In the genomic region with DNA sequence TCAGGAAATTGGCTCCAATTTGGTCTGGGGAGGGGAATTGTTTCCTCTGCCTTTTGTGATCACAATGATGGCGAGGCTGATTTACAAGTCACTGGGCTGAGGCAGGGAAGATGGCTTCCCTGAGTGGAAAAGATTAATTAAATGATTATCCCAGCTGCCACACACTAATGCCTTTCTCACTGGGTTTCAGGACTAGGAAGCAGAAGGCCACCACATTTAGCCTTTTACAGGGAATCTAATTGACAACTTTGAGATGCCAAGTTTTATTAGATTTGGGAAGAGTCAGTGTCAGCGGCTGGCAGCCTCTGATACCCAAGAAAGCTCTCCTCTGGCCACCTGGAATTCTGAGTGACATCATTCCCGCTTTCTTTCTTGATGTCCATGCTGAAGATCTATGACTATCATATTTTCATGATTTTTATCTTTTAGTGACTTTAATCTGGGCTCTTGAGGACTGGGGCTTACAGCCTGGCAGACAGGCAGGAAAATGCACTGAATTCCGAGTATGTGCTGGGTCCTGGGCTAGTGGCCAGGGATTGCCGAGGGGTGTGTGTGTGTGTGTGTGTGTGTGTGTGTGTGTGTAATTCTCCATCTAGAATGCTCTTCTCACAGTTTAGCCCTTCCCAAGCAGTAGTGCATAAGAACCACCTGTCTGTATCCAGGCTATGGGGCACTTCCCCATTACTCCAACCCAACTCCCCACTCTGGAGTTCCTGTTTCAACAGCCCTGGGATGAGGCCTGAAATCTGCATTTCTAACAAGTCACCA, we compare ENCODE assay signal across 11 mouse cellular contexts.
DNase-seq lines count a peak whose midpoint lies in the region; ATAC-seq and TF ChIP-seq lines count a peak whose summit lies in the region.
"Had no signal": no experiment of that assay in that cellular context is flagged by ENCODE, and none has a peak within 500 bp of the region (broad histone marks: within the 10 kb centered on the region; RNA-seq: fewer than 3 reads in every experiment).

No protein-coding gene starts in this region.

- TF ChIP-seq POLR2A in lung, adult 2 months (IDR thresholded peaks at IDR 0.05; ENCODE audit: borderline replicate concordance, extremely low read depth, low read depth, low read length): no peak

- no peak overlapping the region for H3K27ac ChIP-seq in lung, embryonic 16.5 days (ENCODE audit: low read length)
- peak overlapping the region; percentile 75 for H3K27ac ChIP-seq in hindbrain, embryonic 14.5 days
- peak overlapping the region; percentile 22 for H3K27ac ChIP-seq in neural tube, embryonic 14.5 days (ENCODE audit: low read depth, low read length)
- H3K27ac ChIP-seq in kidney, embryonic 14.5 days (ENCODE audit: low read depth, low read length): no peak overlapping the region

- 55% methylated on average over 5 of the region's 5 CpGs for WGBS in lung, embryonic 16.5 days
- 66% methylated on average over 5 of the region's 5 CpGs for WGBS in lung, adult 2 months
- 31% methylated on average over 5 of the region's 5 CpGs for WGBS in hindbrain, embryonic 14.5 days
- 17% methylated on average over 5 of the region's 5 CpGs for WGBS in neural tube, embryonic 14.5 days
- WGBS in kidney, embryonic 14.5 days: 50% methylated on average over 5 of the region's 5 CpGs

- H3K4me1 ChIP-seq in lung, embryonic 16.5 days (replicated peaks; ENCODE audit: control insufficient read depth, insufficient read depth, low read length): peaks cover 17% of the 10 kb centered on the region
- peaks cover 11% of the 10 kb centered on the region; the same call in 1 of the 2 replicates for H3K4me1 ChIP-seq in lung, adult 2 months (ENCODE audit: control insufficient read depth, insufficient read depth, low read length)
- H3K4me1 ChIP-seq in hindbrain, embryonic 14.5 days (replicated peaks; ENCODE audit: control insufficient read depth, insufficient read depth, low read length): peaks cover 29% of the 10 kb centered on the region
- H3K4me1 ChIP-seq in neural tube, embryonic 14.5 days (ENCODE audit: control insufficient read depth, insufficient read depth, low read length): peaks cover 36% of the 10 kb centered on the region
- peaks cover 16% of the 10 kb centered on the region for H3K4me1 ChIP-seq in kidney, embryonic 14.5 days (ENCODE audit: control insufficient read depth, insufficient read depth, low read length)

- TF ChIP-seq CTCF in lung, adult 2 months (IDR thresholded peaks at IDR 0.05; ENCODE audit: insufficient read depth, low read length): no peak

- 0 out of 2 replicates have a peak, but pooled peaks have one; percentile 12 for ATAC-seq in lung, embryonic 16.5 days (ENCODE audit: low read depth)
- 0 out of 2 replicates have a peak, but pooled peaks have one; percentile 38 for ATAC-seq in hindbrain, embryonic 14.5 days (ENCODE audit: low FRiP score)
- peak; percentile 44 for ATAC-seq in neural tube, embryonic 14.5 days (ENCODE audit: low read depth)
- no peak for ATAC-seq in kidney, embryonic 14.5 days (ENCODE audit: low FRiP score, low TSS enrichment)

- H3K36me3 ChIP-seq in lung, embryonic 16.5 days (ENCODE audit: control insufficient read depth, insufficient read depth, low read length): no peaks in the 10 kb centered on the region
- H3K36me3 ChIP-seq in hindbrain, embryonic 14.5 days (replicated peaks; ENCODE audit: control insufficient read depth, insufficient read depth): no peaks in the 10 kb centered on the region
- H3K36me3 ChIP-seq in neural tube, embryonic 14.5 days (ENCODE audit: control insufficient read depth, insufficient read depth, low read length): no peaks in the 10 kb centered on the region
- H3K36me3 ChIP-seq in kidney, embryonic 14.5 days (ENCODE audit: control insufficient read depth, insufficient read depth, low read length): no peaks in the 10 kb centered on the region
- H3K36me3 ChIP-seq: stomach, embryonic 15.5 days had no signal

- H3K4me2 ChIP-seq in lung, embryonic 16.5 days (ENCODE audit: low read depth, low read length): no peak overlapping the region
- no peak overlapping the region for H3K4me2 ChIP-seq in hindbrain, embryonic 14.5 days (replicated peaks)
- no peak overlapping the region for H3K4me2 ChIP-seq in neural tube, embryonic 14.5 days (ENCODE audit: low read depth, low read length)
- H3K4me2 ChIP-seq in kidney, embryonic 14.5 days (replicated peaks; ENCODE audit: low read depth, low read length): no peak overlapping the region
- H3K4me2 ChIP-seq: stomach, embryonic 15.5 days had no signal

- H3K9ac ChIP-seq in lung, embryonic 16.5 days (ENCODE audit: low read length): no peak overlapping the region
- no peak overlapping the region for H3K9ac ChIP-seq in hindbrain, embryonic 14.5 days
- H3K9ac ChIP-seq in neural tube, embryonic 14.5 days (replicated peaks; ENCODE audit: low read depth, low read length): no peak overlapping the region
- no peak overlapping the region for H3K9ac ChIP-seq in kidney, embryonic 14.5 days (ENCODE audit: low read depth, low read length)
- H3K9ac ChIP-seq: stomach, embryonic 15.5 days had no signal

- no peak overlapping the region for H3K4me3 ChIP-seq in lung, embryonic 16.5 days (ENCODE audit: low read length)
- H3K4me3 ChIP-seq in lung, adult 2 months (replicated peaks; ENCODE audit: extremely low read depth, low read depth, low read length): no peak overlapping the region
- no peak overlapping the region for H3K4me3 ChIP-seq in hindbrain, embryonic 14.5 days (replicated peaks; ENCODE audit: low read length)
- H3K4me3 ChIP-seq in neural tube, embryonic 14.5 days (ENCODE audit: low read depth, low read length): no peak overlapping the region
- no peak overlapping the region for H3K4me3 ChIP-seq in kidney, embryonic 14.5 days (ENCODE audit: low read length)
- H3K4me3 ChIP-seq: stomach, embryonic 15.5 days had no signal

- no peaks in the 10 kb centered on the region for H3K9me3 ChIP-seq in lung, embryonic 16.5 days (ENCODE audit: control insufficient read depth, low read length)
- no peaks in the 10 kb centered on the region for H3K9me3 ChIP-seq in hindbrain, embryonic 14.5 days (ENCODE audit: control insufficient read depth, low read length)
- H3K9me3 ChIP-seq in neural tube, embryonic 14.5 days (ENCODE audit: control insufficient read depth, low read length): no peaks in the 10 kb centered on the region
- H3K9me3 ChIP-seq in kidney, embryonic 14.5 days (ENCODE audit: control insufficient read depth, low read length): no peaks in the 10 kb centered on the region
- H3K9me3 ChIP-seq: stomach, embryonic 15.5 days had no signal

- H3K27me3 ChIP-seq in lung, embryonic 16.5 days (ENCODE audit: control insufficient read depth, insufficient read depth, low read depth, low read length): no peaks in the 10 kb centered on the region
- no peaks in the 10 kb centered on the region for H3K27me3 ChIP-seq in hindbrain, embryonic 14.5 days (ENCODE audit: control insufficient read depth, insufficient read depth, low read length)
- H3K27me3 ChIP-seq in neural tube, embryonic 14.5 days (ENCODE audit: control insufficient read depth, insufficient read depth, low read length): no peaks in the 10 kb centered on the region
- H3K27me3 ChIP-seq in kidney, embryonic 14.5 days (ENCODE audit: control insufficient read depth, insufficient read depth, low read length): no peaks in the 10 kb centered on the region
- H3K27me3 ChIP-seq: stomach, embryonic 15.5 days had no signal

- DNase-seq in cerebellum, postnatal 10 days: peak; percentile 70 to 78
- no peak for DNase-seq in cerebellum, adult 8-10 months
- DNase-seq in lung, adult 2 months: no peak
- DNase-seq in hindbrain, embryonic 14.5 days (ENCODE audit: low spot score): peak; percentile 38
- DNase-seq in spleen, adult 18-20 months: no peak
- DNase-seq: adrenal gland, postnatal 36 days; cerebellum, adult 9-11 months had no signal

Comparison
In these comparisons a context has a peak if more than half of its experiments do, and no peak if none do; other contexts are left out.
1. DNase-seq: peak in cerebellum, postnatal 10 days (2 of 2) and hindbrain, embryonic 14.5 days (single experiment); none in cerebellum, adult 8-10 months (single experiment), lung, adult 2 months (single experiment) and spleen, adult 18-20 months (0 of 2).
2. H3K27ac ChIP-seq: peak in hindbrain, embryonic 14.5 days (single experiment) and neural tube, embryonic 14.5 days (single experiment); none in lung, embryonic 16.5 days (single experiment) and kidney, embryonic 14.5 days (single experiment).